Mouse (Mus musculus): ENCODE measurements at regions not wholly inside any gene's neighbourhood (a gene's known extent, or its start where the extent isn't known, plus 50 kb on each side); places are given as distances from the start of the nearest gene placed in this dataset.
A peak's percentile ranks its signal among the peaks of the same experiment; 100 is the strongest.

- DNase-seq, result no peak
Measured at GRCm38 (mm10) chr12:49579451-49580190, 194.6 kb downstream of the Gm43517 start.

GRCm38 (mm10) chr12:49583849-49584248, 198.9 kb downstream of the Gm43517 start:
- DNase-seq, result no peak

GRCm38 (mm10) chr12:49622264-49622663, 237.3 kb downstream of the Gm43517 start:
- DNase-seq, result no peak

- no peak for DNase-seq
Measured at GRCm38 (mm10) chr12:49627222-49627621, 242.2 kb downstream of the Gm43517 start.

GRCm38 (mm10) chr12:49628014-49628413, 243.0 kb downstream of the Gm43517 start:
- no peak for DNase-seq

GRCm38 (mm10) chr12:49649104-49650063, 264.4 kb downstream of the Gm43517 start:
- DNase-seq, result peak; percentile 5

Measured in right cerebral cortex, postnatal 25 days (tissue).